Mouse (Mus musculus) embryonic fibroblast, embryonic 13.5 days (primary cell): ENCODE measurements around the gene Ifitm10.

Experiments used
- CTCF ChIP-seq: IDR thresholded peaks from 2 replicates; pipeline ENCODE4 v1.5.1; 2011; ENCODE audit warnings: mild to moderate bottlenecking, control low read depth, low read length, moderate library complexity, borderline replicate concordance; ENCODE audit not compliant: insufficient read depth
- POLR2A ChIP-seq: IDR thresholded peaks from 2 replicates; pipeline ENCODE4 v1.6.1; 2011; ENCODE audit warnings: low read depth, mild to moderate bottlenecking, control low read depth, low read length, moderate library complexity

DNA sequence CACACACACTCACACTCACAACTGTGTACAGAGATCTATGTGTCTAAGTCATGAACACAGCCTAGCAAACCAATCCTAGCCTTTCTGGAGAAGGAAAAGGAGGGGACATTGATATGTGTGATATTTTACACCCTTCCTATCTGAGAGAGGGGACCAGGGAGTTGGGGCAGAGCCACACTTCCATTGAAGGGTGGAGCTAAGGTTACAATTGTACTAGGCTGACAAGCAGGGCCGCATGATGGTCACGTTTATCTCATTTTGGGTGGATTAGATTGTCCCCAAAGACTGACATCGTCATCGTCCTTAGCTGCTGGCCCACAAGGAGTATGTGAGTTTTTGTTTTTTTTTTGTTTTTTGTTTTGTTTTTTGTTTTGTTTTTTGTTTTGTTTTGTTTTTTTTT is 42.3 kb downstream of the Ifitm10 start:
- no peak for TF ChIP-seq POLR2A
- no peak for TF ChIP-seq CTCF
